Comparison of ENCODE assay signal across 7 mouse cellular contexts in the genomic region with DNA sequence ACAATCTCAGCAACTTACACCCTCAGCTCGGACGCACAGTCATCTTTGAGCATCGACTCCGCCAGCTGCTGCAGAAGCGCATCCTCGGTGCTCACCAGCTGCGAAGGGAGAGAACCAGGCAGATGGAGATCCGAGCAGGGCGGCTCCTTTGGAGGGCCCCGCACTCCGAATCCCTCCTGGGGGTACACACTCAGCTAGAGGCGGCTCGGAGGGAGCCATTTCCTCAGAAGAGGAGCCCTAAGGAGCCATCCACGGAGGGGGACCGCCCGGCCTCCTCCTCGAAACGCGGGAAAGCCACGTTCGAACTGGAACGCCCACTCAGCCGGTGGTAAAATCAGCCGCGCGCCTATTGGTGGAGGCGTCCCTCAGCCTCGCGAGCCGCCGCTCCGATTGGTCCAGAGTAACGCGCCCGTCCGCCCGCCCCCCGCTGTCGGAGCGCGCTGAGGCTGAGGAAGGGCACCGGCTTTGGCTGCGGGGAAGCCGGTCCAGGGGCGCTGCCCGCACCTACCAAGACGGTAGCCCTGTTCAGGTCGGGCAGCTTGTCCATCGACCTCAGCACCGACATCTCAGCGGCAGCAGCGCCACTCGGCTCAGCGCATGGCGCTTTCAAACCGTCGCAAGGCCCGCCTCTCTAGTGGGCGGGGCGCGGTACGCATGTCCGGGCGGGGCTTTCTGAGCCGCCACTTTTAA. TPM values are rescaled to one million over a fixed set of nuclear protein-coding genes. Genes with fewer than 3 reads are reported as not detected.
DNase-seq lines count a peak whose midpoint lies in the region; ATAC-seq and TF ChIP-seq lines count a peak whose summit lies in the region.

Cenpm (minus strand) TSS at position 634 of the 690 bp plus-strand sequence.

- peak within 1 kb of the TSS; percentile 67 for H3K4me3 ChIP-seq in embryonic facial prominence, embryonic 11.5 days (ENCODE audit: low read depth, low read length)
- peak within 1 kb of the TSS; percentile 78 for H3K4me3 ChIP-seq in kidney, adult 2 months (ENCODE audit: insufficient read depth, low read depth, low read length)
- peak within 1 kb of the TSS; percentile 70 for H3K4me3 ChIP-seq in limb, embryonic 12.5 days (replicated peaks)
- H3K4me3 ChIP-seq in midbrain, embryonic 15.5 days: peak within 1 kb of the TSS; percentile 60
- peak within 1 kb of the TSS; percentile 99 for H3K4me3 ChIP-seq in spleen, adult 2 months (ENCODE audit: extremely low read depth, insufficient read depth, insufficient read length)

- H3K27ac ChIP-seq in embryonic facial prominence, embryonic 11.5 days (replicated peaks; ENCODE audit: low read depth, low read length): peak within 1 kb of the TSS; percentile 85
- H3K27ac ChIP-seq in kidney, adult 2 months (ENCODE audit: insufficient read depth, low read depth, low read length): no peak within 1 kb of the TSS
- peak within 1 kb of the TSS; percentile 91 for H3K27ac ChIP-seq in limb, embryonic 12.5 days
- H3K27ac ChIP-seq in midbrain, embryonic 15.5 days: peak within 1 kb of the TSS; percentile 59
- H3K27ac ChIP-seq in spleen, adult 2 months (ENCODE audit: insufficient read depth, low read length): peak within 1 kb of the TSS; percentile 61; the same call in 1 of the 2 replicates

- DNase-seq in adrenal gland, postnatal 14 days: peak; percentile 95
- DNase-seq in embryonic facial prominence, embryonic 11.5 days (ENCODE audit: low spot score): peak; percentile 96
- peak; percentile 94 to 96 for DNase-seq in heart, adult 18-20 months
- peak; percentile 95 for DNase-seq in kidney, adult 2 months
- DNase-seq in spleen, adult 2 months (ENCODE audit: low read depth in 1 of 2, low spot score in 2 of 2): peak; percentile 74 to 90

- no peak for TF ChIP-seq CTCF in kidney, adult 2 months (conservative IDR thresholded peaks at IDR 0.05; ENCODE audit: insufficient read depth, insufficient read length, low read depth, low read length)
- no peak for TF ChIP-seq CTCF in spleen, adult 2 months (IDR thresholded peaks at IDR 0.05; ENCODE audit: extremely low read depth, insufficient read depth, insufficient read length, insufficient replicate concordance)

- no peaks in the 10 kb centered on the region for H3K36me3 ChIP-seq in embryonic facial prominence, embryonic 11.5 days (replicated peaks; ENCODE audit: control insufficient read depth, insufficient read depth, low read depth, low read length)
- H3K36me3 ChIP-seq in kidney, adult 2 months (ENCODE audit: control insufficient read depth, insufficient read depth, low read length): no peaks in the 10 kb centered on the region
- H3K36me3 ChIP-seq in limb, embryonic 12.5 days: peaks cover 6% of the 10 kb centered on the region; the same call in 1 of the 2 replicates
- no peaks in the 10 kb centered on the region for H3K36me3 ChIP-seq in midbrain, embryonic 15.5 days (replicated peaks)
- no peaks in the 10 kb centered on the region for H3K36me3 ChIP-seq in spleen, adult 2 months (ENCODE audit: control insufficient read depth, insufficient read depth, low read length)

- no peaks in the 10 kb centered on the region for H3K9me3 ChIP-seq in embryonic facial prominence, embryonic 11.5 days (replicated peaks; ENCODE audit: control insufficient read depth, low read length)
- H3K9me3 ChIP-seq in limb, embryonic 12.5 days: no peaks in the 10 kb centered on the region
- no peaks in the 10 kb centered on the region for H3K9me3 ChIP-seq in midbrain, embryonic 15.5 days

- peak within 1 kb of the TSS; percentile 87 for H3K4me2 ChIP-seq in embryonic facial prominence, embryonic 11.5 days (ENCODE audit: low read depth, low read length)
- H3K4me2 ChIP-seq in limb, embryonic 12.5 days: peak within 1 kb of the TSS; percentile 93
- H3K4me2 ChIP-seq in midbrain, embryonic 15.5 days: peak within 1 kb of the TSS; percentile 84

- ATAC-seq in embryonic facial prominence, embryonic 11.5 days (replicated peaks; ENCODE audit: insufficient number of reproducible peaks, low FRiP score, low TSS enrichment, low read depth): peak; percentile 96
- peak; percentile 94 for ATAC-seq in limb, embryonic 12.5 days (ENCODE audit: insufficient number of reproducible peaks, insufficient read depth, low FRiP score, low TSS enrichment, low read depth)
- peak; percentile 98 for ATAC-seq in midbrain, embryonic 15.5 days (replicated peaks)

- WGBS in embryonic facial prominence, embryonic 11.5 days: under 1% methylated on average over 60 of the region's 65 CpGs
- WGBS in kidney, adult 2 months: under 1% methylated on average over 65 of the region's 65 CpGs
- WGBS in limb, embryonic 12.5 days: under 1% methylated on average over 64 of the region's 65 CpGs
- under 1% methylated on average over 65 of the region's 65 CpGs for WGBS in midbrain, embryonic 15.5 days
- under 1% methylated on average over 65 of the region's 65 CpGs for WGBS in spleen, adult 2 months

- no peaks in the 10 kb centered on the region for H3K4me1 ChIP-seq in embryonic facial prominence, embryonic 11.5 days (ENCODE audit: control insufficient read depth, insufficient read depth, low read length)
- H3K4me1 ChIP-seq in kidney, adult 2 months (ENCODE audit: control insufficient read depth, insufficient read depth, low read length): no peaks in the 10 kb centered on the region; the same call in 1 of the 2 replicates
- H3K4me1 ChIP-seq in limb, embryonic 12.5 days (replicated peaks): peaks cover 12% of the 10 kb centered on the region
- H3K4me1 ChIP-seq in midbrain, embryonic 15.5 days: peaks cover 9% of the 10 kb centered on the region
- H3K4me1 ChIP-seq in spleen, adult 2 months (ENCODE audit: control insufficient read depth, insufficient read depth, insufficient read length): no peaks in the 10 kb centered on the region; the same call in 1 of the 2 replicates

- TF ChIP-seq POLR2A in kidney, adult 2 months (IDR thresholded peaks at IDR 0.05; ENCODE audit: low read depth, low read length): no peak
- no peak for TF ChIP-seq POLR2A in spleen, adult 2 months (IDR thresholded peaks at IDR 0.05; ENCODE audit: low read depth, low read length)

- H3K27me3 ChIP-seq in embryonic facial prominence, embryonic 11.5 days (ENCODE audit: control insufficient read depth, insufficient read depth, low read length): no peaks in the 10 kb centered on the region
- no peaks in the 10 kb centered on the region for H3K27me3 ChIP-seq in kidney, adult 2 months (replicated peaks; ENCODE audit: control insufficient read depth, insufficient read depth, low read length)
- H3K27me3 ChIP-seq in limb, embryonic 12.5 days: no peaks in the 10 kb centered on the region
- no peaks in the 10 kb centered on the region for H3K27me3 ChIP-seq in midbrain, embryonic 15.5 days (replicated peaks)
- H3K27me3 ChIP-seq in spleen, adult 2 months (ENCODE audit: control insufficient read depth, insufficient read depth, low read length): no peaks in the 10 kb centered on the region

- peak within 1 kb of the TSS; percentile 77 for H3K9ac ChIP-seq in embryonic facial prominence, embryonic 11.5 days (replicated peaks; ENCODE audit: low read length)
- H3K9ac ChIP-seq in limb, embryonic 12.5 days (replicated peaks): peak within 1 kb of the TSS; percentile 70
- H3K9ac ChIP-seq in midbrain, embryonic 15.5 days: peak within 1 kb of the TSS; percentile 56

RNA-seq across cellular contexts. Expression of gene Cenpm, which starts in this region (rescaled TPM):
- 10.9 and 12.2 TPM in 2 replicates for total RNA-seq in adrenal gland, postnatal 14 days (2021)
- 86.4 and 92.5 TPM in 2 replicates for polyA plus RNA-seq in embryonic facial prominence, embryonic 11.5 days (2014; fragmentation: Nextera tagmentation; extraction: Ambion mirVana)
- total RNA-seq in heart, adult 18-20 months (2021): under 1 TPM; 0.42 to 0.46 TPM
- 2.2 and 2.3 TPM in 2 replicates for polyA plus RNA-seq in kidney, adult 2 months (2012; rRNA removed)
- 75.5 and 75.7 TPM in 2 replicates for polyA plus RNA-seq in limb, embryonic 12.5 days (2016; fragmentation: Nextera tagmentation; extraction: Ambion mirVana)
- polyA plus RNA-seq in midbrain, embryonic 15.5 days (2015; fragmentation: Nextera tagmentation; extraction: Ambion mirVana): 10.7 and 13.6 TPM in 2 replicates
- 10.2 and 16.8 TPM in 2 replicates for polyA plus RNA-seq in spleen, adult 2 months (2012; rRNA removed)

Comparison
In these comparisons a context has a peak if more than half of its experiments do, and no peak if none do; other contexts are left out.
1. Peak in DNase-seq in heart, adult 18-20 months; RNA of the gene not detected or under 1 TPM.